Mouse (Mus musculus) heart, postnatal 0 days (tissue): Measurements from ENCODE around the gene Jak1.

Experiments used
- CTCF ChIP-seq: IDR thresholded peaks from 2 replicates; pipeline ENCODE4 v1.5.1; 2016; ENCODE audit warnings: antibody characterized with exemption, control low read depth, low read depth
- EP300 ChIP-seq: IDR thresholded peaks from 2 replicates; pipeline ENCODE4 v1.6.1; 2016; ENCODE audit warnings: antibody characterized with exemption, low read depth

DNA sequence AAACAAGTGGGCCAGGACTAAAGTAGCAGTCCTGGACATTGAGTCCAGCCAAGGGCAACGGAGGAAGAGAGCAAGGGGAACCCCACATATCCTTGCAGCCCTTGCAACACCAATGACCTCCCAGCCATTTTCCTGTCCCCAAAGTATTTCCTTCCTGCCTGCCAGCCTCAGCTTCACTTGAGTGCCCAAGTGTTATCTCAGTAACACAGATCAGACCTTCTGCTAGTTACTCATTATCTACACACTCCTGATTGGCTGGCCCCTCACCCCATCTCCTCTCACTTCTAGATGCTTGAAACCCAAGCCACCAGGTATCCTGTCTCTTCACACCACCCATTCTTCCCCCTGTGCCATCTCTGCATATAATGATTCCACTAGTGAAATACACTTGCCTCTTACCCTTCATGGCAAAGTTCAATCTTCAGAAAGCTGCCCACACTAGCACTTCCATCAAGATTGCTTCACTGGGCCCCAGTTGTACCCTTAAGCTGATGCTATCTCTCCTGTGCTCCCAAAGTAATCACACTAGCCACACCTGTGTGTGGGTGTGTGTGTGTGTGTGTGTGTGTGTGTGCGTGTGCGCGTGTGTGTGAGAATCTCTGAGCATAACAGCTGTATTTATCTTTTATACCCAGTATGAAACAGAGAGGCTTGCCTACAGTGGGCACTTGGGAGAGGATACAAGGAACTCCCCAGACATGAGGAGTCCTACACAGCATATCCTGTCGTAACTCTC lies 72.7 kb downstream of the Jak1 start:
- TF ChIP-seq CTCF (no peak), EP300 (no peak)
